Mouse (Mus musculus) hindbrain, embryonic 14.5 days (tissue): ENCODE measurements at regions not wholly inside any gene's neighbourhood (a gene's known extent, or its start where the extent isn't known, plus 50 kb on each side); places are given as distances from the start of the nearest gene placed in this dataset.

Experiments used
- ATAC-seq: fragments of 200-750 bp; cut with Nextera tagmentation; 2 replicates; pipeline ENCODE4 v1.8.0; 2017; ENCODE audit warnings: moderate number of reproducible peaks, mild to moderate bottlenecking, moderate TSS enrichment, moderate library complexity; ENCODE audit not compliant: low FRiP score
- DNase-seq: peaks from one replicate; pipeline ENCODE4 v3.0.0-alpha.2; 2015; ENCODE audit warnings: low spot score
- H3K27ac ChIP-seq: fragments of 300-500 bp; sonication (generic); 2 replicates; pipeline ENCODE4 v1.5.1; 2014; ENCODE audit warnings: mild to moderate bottlenecking, moderate library complexity
- H3K27me3 ChIP-seq: fragments of 300-500 bp; sonication (generic); 2 replicates; pipeline ENCODE4 v1.6.1; 2014; ENCODE audit warnings: mild to moderate bottlenecking, low read length, mixed read lengths; ENCODE audit not compliant: control insufficient read depth, insufficient read depth
- H3K36me3 ChIP-seq: fragments of 300-500 bp; sonication (generic); replicated peaks from 2 replicates; pipeline ENCODE4 v1.6.1; 2014; ENCODE audit not compliant: control insufficient read depth, insufficient read depth
- H3K4me1 ChIP-seq: fragments of 300-500 bp; sonication (generic); replicated peaks from 2 replicates; pipeline ENCODE4 v1.6.1; 2014; ENCODE audit warnings: antibody characterized with exemption, low read length, mixed read lengths; ENCODE audit not compliant: control insufficient read depth, insufficient read depth
- H3K4me2 ChIP-seq: fragments of 300-500 bp; sonication (generic); replicated peaks from 2 replicates; pipeline ENCODE4 v1.6.1; 2014; ENCODE audit warnings: mild to moderate bottlenecking, moderate library complexity
- H3K4me3 ChIP-seq: fragments of 300-500 bp; sonication (generic); replicated peaks from 2 replicates; pipeline ENCODE4 v1.5.1; 2014; ENCODE audit warnings: mild to moderate bottlenecking, low read length
- H3K9ac ChIP-seq: fragments of 300-500 bp; sonication (generic); 2 replicates; pipeline ENCODE4 v1.6.1; 2014
- H3K9me3 ChIP-seq: fragments of 300-500 bp; sonication (generic); 2 replicates; pipeline ENCODE4 v1.6.1; 2016; ENCODE audit warnings: low read length; ENCODE audit not compliant: control insufficient read depth
- WGBS: fragments of 180-500 bp; shearing (Covaris S2); extraction: QIAGEN DNeasy Blood & Tissue Kit; methylation state at CpG from one replicate; pipeline ENCODE4 v1.1.7; 2014; 5-methylcytosine and 5-hydroxymethylcytosine counted together

GRCm38 (mm10) chr6:148562206-148562708, 118.1 kb upstream of the Tmtc1 start:
- Histone ChIP-seq H3K36me3 (no peaks in the 10 kb centered on the region), H3K9me3 (no peaks in the 10 kb centered on the region), H3K4me2 (no peak overlapping the region), H3K4me1 (peaks cover 4% of the 10 kb centered on the region; the same call in 1 of the 2 replicates), H3K27me3 (no peaks in the 10 kb centered on the region), H3K27ac (no peak overlapping the region), H3K4me3 (no peak overlapping the region), H3K9ac (no peak overlapping the region)
- WGBS: 77% methylated on average over 2 of the region's 2 CpGs
- DNase-seq (no peak), ATAC-seq (no peak)

DNA sequence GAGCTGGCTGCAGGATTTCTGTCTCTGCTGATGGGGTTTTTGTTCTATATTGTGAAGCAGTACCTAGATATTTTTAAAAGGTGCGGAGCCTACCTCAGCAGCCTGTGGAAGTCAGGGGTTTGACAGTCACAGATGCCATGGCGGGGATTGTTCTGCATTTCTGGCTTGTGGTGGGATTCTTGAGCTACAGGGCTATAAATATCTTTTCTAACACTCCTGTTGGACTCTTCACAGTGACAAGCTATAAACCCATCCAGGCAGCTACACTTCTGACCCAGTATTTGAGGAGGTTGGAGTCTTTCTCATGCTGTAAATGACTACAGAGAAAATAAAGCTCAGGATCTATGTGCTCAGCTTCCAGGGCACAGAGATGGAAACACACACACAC, 112.3 kb upstream of the Tmtc1 start:
- no peak overlapping the region for H3K27ac ChIP-seq

GRCm38 (mm10) chr6:148555651-148556483, 111.7 kb upstream of the Tmtc1 start:
- H3K9me3 ChIP-seq: no peaks in the 10 kb centered on the region
- DNase-seq (no peak), ATAC-seq (no peak)
- WGBS: 77% methylated on average over 5 of the region's 5 CpGs
- no peaks in the 10 kb centered on the region for H3K36me3 ChIP-seq
- H3K4me3 ChIP-seq: no peak overlapping the region
- no peak overlapping the region for H3K9ac ChIP-seq
- H3K27me3 ChIP-seq: no peaks in the 10 kb centered on the region
- H3K4me2 ChIP-seq: no peak overlapping the region
- no peaks in the 10 kb centered on the region for H3K4me1 ChIP-seq
- 0 out of 2 replicates have a peak overlapping the region, but pooled peaks have one; percentile 32 for H3K27ac ChIP-seq

More for the DNA sequence above, 112.3 kb upstream of the Tmtc1 start:
- no peak overlapping the region for H3K9ac ChIP-seq
- H3K36me3 ChIP-seq: no peaks in the 10 kb centered on the region
- no peak overlapping the region for H3K4me3 ChIP-seq
- no peak overlapping the region for H3K4me2 ChIP-seq
- no peaks in the 10 kb centered on the region for H3K4me1 ChIP-seq
- H3K9me3 ChIP-seq: no peaks in the 10 kb centered on the region
- no peak for ATAC-seq
- 91% methylated on average over 2 of the region's 2 CpGs for WGBS
- DNase-seq: no peak
- H3K27me3 ChIP-seq: no peaks in the 10 kb centered on the region

GRCm38 (mm10) chr6:148554463-148554862, 110.3 kb upstream of the Tmtc1 start:
- Histone ChIP-seq H3K9me3 (no peaks in the 10 kb centered on the region), H3K27ac (no peak overlapping the region), H3K4me3 (no peak overlapping the region), H3K36me3 (no peaks in the 10 kb centered on the region), H3K4me1 (no peaks in the 10 kb centered on the region), H3K4me2 (no peak overlapping the region), H3K27me3 (no peaks in the 10 kb centered on the region), H3K9ac (no peak overlapping the region)
- 90% methylated on average over 3 of the region's 3 CpGs for WGBS
- ATAC-seq (no peak), DNase-seq (no peak)

GRCm38 (mm10) chr6:148553616-148554015, 109.4 kb upstream of the Tmtc1 start:
- Histone ChIP-seq H3K9ac (no peak overlapping the region), H3K4me3 (no peak overlapping the region), H3K36me3 (no peaks in the 10 kb centered on the region), H3K9me3 (no peaks in the 10 kb centered on the region), H3K27me3 (no peaks in the 10 kb centered on the region), H3K4me2 (no peak overlapping the region), H3K27ac (no peak overlapping the region), H3K4me1 (no peaks in the 10 kb centered on the region)
- ATAC-seq (no peak), DNase-seq (no peak)
- WGBS: 86% methylated on average over 5 of the region's 5 CpGs

DNA sequence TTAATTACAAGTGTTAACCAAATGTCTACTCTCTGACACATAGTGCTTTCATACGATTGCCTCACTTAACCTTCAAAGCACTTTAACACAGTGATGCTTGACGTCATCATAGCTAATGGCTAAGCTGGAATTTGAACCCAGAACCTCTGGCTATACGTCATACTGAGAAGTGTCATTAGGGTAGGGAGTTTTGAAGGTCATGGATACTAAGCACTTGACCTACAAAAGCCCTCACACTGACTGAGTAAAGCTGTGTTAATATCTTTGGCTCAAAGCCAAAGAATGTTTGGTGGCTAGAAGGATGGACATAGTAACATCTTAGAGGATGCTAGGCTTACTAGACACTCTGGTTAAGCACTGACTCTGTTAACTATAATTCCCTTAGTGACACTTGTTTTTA, 106.9 kb upstream of the Tmtc1 start:
- ATAC-seq: no peak
- H3K27ac ChIP-seq: no peak overlapping the region
- 76% methylated on average over 3 of the region's 3 CpGs for WGBS
- no peak overlapping the region for H3K4me3 ChIP-seq
- H3K36me3 ChIP-seq: no peaks in the 10 kb centered on the region
- DNase-seq: no peak
- H3K9me3 ChIP-seq: no peaks in the 10 kb centered on the region
- H3K4me2 ChIP-seq: no peak overlapping the region
- H3K4me1 ChIP-seq: no peaks in the 10 kb centered on the region
- H3K9ac ChIP-seq: no peak overlapping the region
- H3K27me3 ChIP-seq: no peaks in the 10 kb centered on the region

GRCm38 (mm10) chr6:148548138-148548778, 104.1 kb upstream of the Tmtc1 start:
- 84% methylated on average over 2 of the region's 2 CpGs for WGBS
- Histone ChIP-seq H3K36me3 (no peaks in the 10 kb centered on the region), H3K27ac (no peak overlapping the region), H3K27me3 (no peaks in the 10 kb centered on the region), H3K9ac (no peak overlapping the region), H3K4me2 (no peak overlapping the region), H3K9me3 (no peaks in the 10 kb centered on the region), H3K4me1 (no peaks in the 10 kb centered on the region), H3K4me3 (no peak overlapping the region)
- ATAC-seq (no peak), DNase-seq (no peak)

DNA sequence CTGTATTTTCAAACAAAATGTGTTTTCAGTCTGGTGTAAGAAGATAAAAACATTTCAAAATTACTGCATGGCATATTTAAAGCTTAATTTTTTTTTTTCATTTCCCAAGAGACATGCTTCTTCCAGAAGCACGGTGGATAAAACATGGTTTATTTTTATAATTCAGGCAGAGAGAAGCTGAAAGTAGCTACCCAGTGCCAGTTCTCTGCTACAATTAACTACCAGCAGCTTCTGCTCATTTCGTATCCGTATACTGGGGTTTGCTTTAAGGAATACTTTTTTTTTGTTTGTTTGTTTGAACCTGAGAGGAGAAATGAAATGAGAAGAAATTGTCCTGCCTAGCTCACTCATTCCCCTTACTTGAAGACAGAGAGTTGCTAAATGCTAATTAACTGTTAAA, 98.9 kb upstream of the Tmtc1 start:
- Histone ChIP-seq H3K9me3 (no peaks in the 10 kb centered on the region), H3K4me2 (no peak overlapping the region), H3K27me3 (no peaks in the 10 kb centered on the region), H3K27ac (no peak overlapping the region), H3K4me1 (no peaks in the 10 kb centered on the region), H3K4me3 (no peak overlapping the region), H3K36me3 (no peaks in the 10 kb centered on the region), H3K9ac (no peak overlapping the region)
- WGBS: 76% methylated on average over 3 of the region's 3 CpGs
- ATAC-seq (no peak), DNase-seq (no peak)

GRCm38 (mm10) chr6:148541981-148542380, 97.8 kb upstream of the Tmtc1 start:
- no peaks in the 10 kb centered on the region for H3K9me3 ChIP-seq
- H3K4me1 ChIP-seq: no peaks in the 10 kb centered on the region
- no peak overlapping the region for H3K4me2 ChIP-seq
- ATAC-seq (no peak), DNase-seq (no peak)
- H3K27ac ChIP-seq: no peak overlapping the region
- WGBS: 83% methylated on average over 2 of the region's 2 CpGs
- H3K27me3 ChIP-seq: no peaks in the 10 kb centered on the region
- H3K9ac ChIP-seq: no peak overlapping the region
- H3K4me3 ChIP-seq: no peak overlapping the region
- no peaks in the 10 kb centered on the region for H3K36me3 ChIP-seq
